Mouse (Mus musculus): ENCODE results near the gene Dusp11.
"Not testable (repeated sequence)": the region's sequence is repeated elsewhere in the genome, so short reads cannot be mapped to it uniquely, and the experiment has no call there.

GRCm38 (mm10) chr6:85915539-85916513 lies 45.6 kb downstream of the Dusp11 start, which contains the start of gene Nat8f1:
- peak in 1 of 2 experiments; percentile 56; a peak in 2 of 4 replicates for TF ChIP-seq CTCF (conservative IDR thresholded peaks at IDR 0.05 in 1 of 2, IDR thresholded peaks at IDR 0.05 in 1 of 2; ENCODE audit: low read depth in 2 of 2, low read length in 2 of 2)
- not testable (repeated sequence) for TF ChIP-seq MEF2A (IDR thresholded peaks at IDR 0.05; ENCODE audit: borderline replicate concordance, low read depth, low read length); RAD21 (IDR thresholded peaks at IDR 0.05; ENCODE audit: low read depth, low read length); USF1 (IDR thresholded peaks at IDR 0.05; ENCODE audit: low read depth, low read length); SMC3 (IDR thresholded peaks at IDR 0.05; ENCODE audit: low read depth, low read length); MAFK (IDR thresholded peaks at IDR 0.05; ENCODE audit: insufficient replicate concordance, low read length)
- peak; percentile 59; the same call in 1 of the 2 replicates for TF ChIP-seq MYC (IDR thresholded peaks at IDR 0.05; ENCODE audit: low read depth, low read length)
- TF ChIP-seq POLR2A (IDR thresholded peaks at IDR 0.05; ENCODE audit: low read depth, low read length), result peak; percentile 77
- TF ChIP-seq MAX (IDR thresholded peaks at IDR 0.05; ENCODE audit: low read length), result peak; percentile 53; the same call in 1 of the 2 replicates
